Mouse (Mus musculus) mouse trophoblast stem cell (cell line): Measurements from ENCODE around the gene Gm28051.

Experiments
- in situ Hi-C, 2 experiments: fragments of 300-500 bp; cut with MseI, MboI; formaldehyde crosslinking; loops; 2 replicates in 1 of 2; 3 replicates in 1 of 2; pipeline ENCODE4 v1.15.1; 2025

Gene Gm28051

GRCm38 (mm10) chr12:102757689-102758402 is at the start of gene Gm28051, which contains the start of the genes Gon7 and Ubr7:
Gene Gm28051 (minus strand): TSS chr12:102757765.
Gene Gon7 (minus strand): TSS chr12:102757803.
Gene Ubr7 (plus strand): TSS chr12:102757967.
- in situ Hi-C loops = no loop called here

GRCm38 (mm10) chr12:102799528-102799927 is 42.0 kb upstream of the Gm28051 start:
- in situ Hi-C loops = loop anchor here (25.0 kb wide), 1 partner anchor 263 kb away; no protein-coding TSS in a partner anchor

GRCm38 (mm10) chr12:102787927-102788326 is 30.4 kb upstream of the Gm28051 start:
- in situ Hi-C loops = loop anchor here (25.0 kb wide), 1 partner anchor 274 kb away; no protein-coding TSS in a partner anchor

GRCm38 (mm10) chr12:102785593-102785985 is 28.0 kb upstream of the Gm28051 start:
- in situ Hi-C loops = loop anchor here (25.0 kb wide), 1 partner anchor 277 kb away; no protein-coding TSS in a partner anchor

GRCm38 (mm10) chr12:102784899-102785592 is 27.5 kb upstream of the Gm28051 start:
- in situ Hi-C loops = loop anchor here (25.0 kb wide), 1 partner anchor 277 kb away; no protein-coding TSS in a partner anchor

- in situ Hi-C loops = loop anchor here (25.0 kb wide), 1 partner anchor 279 kb away; no protein-coding TSS in a partner anchor
Observed at GRCm38 (mm10) chr12:102782841-102783240, 25.3 kb upstream of the Gm28051 start.

GRCm38 (mm10) chr12:102779452-102779851 is 21.9 kb upstream of the Gm28051 start:
- in situ Hi-C loops = loop anchor here (25.0 kb wide), 1 partner anchor 283 kb away; no protein-coding TSS in a partner anchor

GRCm38 (mm10) chr12:102778151-102778550 is 20.6 kb upstream of the Gm28051 start:
- in situ Hi-C loops = loop anchor here (25.0 kb wide), 1 partner anchor 284 kb away; no protein-coding TSS in a partner anchor

- in situ Hi-C loops = loop anchor here (25.0 kb wide), 1 partner anchor 286 kb away; no protein-coding TSS in a partner anchor
Observed at GRCm38 (mm10) chr12:102776035-102776434, 18.5 kb upstream of the Gm28051 start.

GRCm38 (mm10) chr12:102772676-102773075 is 15.1 kb upstream of the Gm28051 start:
- in situ Hi-C loops = no loop called here

GRCm38 (mm10) chr12:102771601-102772000 is 14.0 kb upstream of the Gm28051 start:
- in situ Hi-C loops = no loop called here

GRCm38 (mm10) chr12:102769000-102769399 is 11.4 kb upstream of the Gm28051 start:
- in situ Hi-C loops = no loop called here

- in situ Hi-C loops = no loop called here
Observed at GRCm38 (mm10) chr12:102763696-102764095, 6.1 kb upstream of the Gm28051 start.

- in situ Hi-C loops = no loop called here
Observed at GRCm38 (mm10) chr12:102761668-102762067, 4.1 kb upstream of the Gm28051 start.

GRCm38 (mm10) chr12:102758936-102759335 is 1.4 kb upstream of the Gm28051 start:
- in situ Hi-C loops = no loop called here

GRCm38 (mm10) chr12:102758403-102758756 is 815 bp upstream of the Gm28051 start, which contains the start of gene Gm20604:
Gene Gm20604 (minus strand): TSS chr12:102758672.
- in situ Hi-C loops = no loop called here

- in situ Hi-C loops = no loop called here
Observed at GRCm38 (mm10) chr12:102757055-102757688, 393 bp downstream of the Gm28051 start.

GRCm38 (mm10) chr12:102756304-102756703 is 1.3 kb downstream of the Gm28051 start:
- in situ Hi-C loops = no loop called here

- in situ Hi-C loops = no loop called here
Observed at GRCm38 (mm10) chr12:102748256-102748655, 9.3 kb downstream of the Gm28051 start.

- in situ Hi-C loops = no loop called here
Observed at GRCm38 (mm10) chr12:102744839-102745238, 12.7 kb downstream of the Gm28051 start.
